Comparison of ENCODE assay signal across 8 mouse cellular contexts in genomic region chr1:55210202-55210965, GRCm38 (mm10). TPM values are rescaled to one million over a fixed set of nuclear protein-coding genes. Genes with fewer than 3 reads are reported as not detected.
DNase-seq lines count a peak whose midpoint lies in the region; ATAC-seq lines count a peak whose summit lies in the region.
"Had no signal": no experiment of that assay in that cellular context is flagged by ENCODE, and none has a peak within 500 bp of the region (broad histone marks: within the 10 kb centered on the region; RNA-seq: fewer than 3 reads in every experiment).

No protein-coding gene starts in this region.

- no peaks in the 10 kb centered on the region for H3K9me3 ChIP-seq in embryonic facial prominence, embryonic 15.5 days (replicated peaks)
- H3K9me3 ChIP-seq: midbrain, embryonic 12.5 days had no signal

- no peaks in the 10 kb centered on the region for H3K27me3 ChIP-seq in embryonic facial prominence, embryonic 15.5 days
- H3K27me3 ChIP-seq: midbrain, embryonic 12.5 days had no signal

- H3K27ac ChIP-seq in embryonic facial prominence, embryonic 15.5 days (replicated peaks): no peak overlapping the region; the same call in 1 of the 2 replicates
- H3K27ac ChIP-seq: midbrain, embryonic 12.5 days had no signal

- 28% methylated on average over 12 of the region's 12 CpGs for WGBS in embryonic facial prominence, embryonic 15.5 days

- no peak overlapping the region for H3K4me3 ChIP-seq in embryonic facial prominence, embryonic 15.5 days (replicated peaks)
- H3K4me3 ChIP-seq: midbrain, embryonic 12.5 days had no signal

- peaks cover 15% of the 10 kb centered on the region; the same call in 1 of the 2 replicates for H3K4me1 ChIP-seq in embryonic facial prominence, embryonic 15.5 days

- peak; percentile 42 for DNase-seq in 3134 (ENCODE audit: extremely low read depth, insufficient read length, low spot score)
- peak; percentile 90 for DNase-seq in A20 (ENCODE audit: low read depth, low spot score)
- no peak for DNase-seq in retina, embryonic 14.5 days (ENCODE audit: low spot score)
- no peak for DNase-seq in layer of hippocampus, postnatal 14 days (ENCODE audit: low spot score in 2 of 2)

- no peak overlapping the region for H3K9ac ChIP-seq in embryonic facial prominence, embryonic 15.5 days
- H3K9ac ChIP-seq: midbrain, embryonic 12.5 days had no signal

- H3K36me3 ChIP-seq in embryonic facial prominence, embryonic 15.5 days: 0 out of 2 replicates have a peak, but pooled peaks cover 3% of the 10 kb centered on the region
- H3K36me3 ChIP-seq: midbrain, embryonic 12.5 days had no signal

- ATAC-seq in embryonic facial prominence, embryonic 15.5 days (ENCODE audit: insufficient number of reproducible peaks, low FRiP score, low TSS enrichment, low read depth): 0 out of 2 replicates have a peak, but pooled peaks have one; percentile 43
- ATAC-seq in megakaryocyte, adult 5-6 weeks (ENCODE audit: poor library complexity, severe bottlenecking): peak; percentile 97
- no peak for ATAC-seq in erythroblast, adult 5-6 weeks (replicated peaks; ENCODE audit: low FRiP score, poor library complexity, severe bottlenecking)

- H3K4me2 ChIP-seq in embryonic facial prominence, embryonic 15.5 days (replicated peaks): no peak overlapping the region
- H3K4me2 ChIP-seq: midbrain, embryonic 12.5 days had no signal

RNA-seq across cellular contexts. Expression of gene Rftn2, which starts 16.2 kb away (rescaled TPM):
- polyA plus RNA-seq in embryonic facial prominence, embryonic 15.5 days (2015; fragmentation: Nextera tagmentation; extraction: Ambion mirVana): 23.1 and 23.3 TPM in 2 replicates
- total RNA-seq in megakaryocyte, adult 5-6 weeks (2015): 0.73 and 2.2 TPM in 2 replicates
- 1.7 and 2.5 TPM in 2 replicates for total RNA-seq in megakaryocyte, adult 5-6 weeks (2017)
- total RNA-seq in erythroblast, adult 5-6 weeks (2015; ENCODE audit: low replicate concordance): not detected in 2 replicates
- total RNA-seq in erythroblast, adult 5-6 weeks (2017; ENCODE audit: low replicate concordance): 0.17 TPM in 1 of 2 replicates, not detected in the other
- total RNA-seq in layer of hippocampus, postnatal 14 days (2021): 10 to 100 TPM; 29.6 to 31.8 TPM

RNA-seq across cellular contexts. Expression of gene Mars2, which starts 26.6 kb away (rescaled TPM):
- 2.4 and 2.5 TPM in 2 replicates for polyA plus RNA-seq in embryonic facial prominence, embryonic 15.5 days (2015; fragmentation: Nextera tagmentation; extraction: Ambion mirVana)
- total RNA-seq in megakaryocyte, adult 5-6 weeks (2015): 2.7 and 3.9 TPM in 2 replicates
- 3.7 and 4.1 TPM in 2 replicates for total RNA-seq in megakaryocyte, adult 5-6 weeks (2017)
- total RNA-seq in erythroblast, adult 5-6 weeks (2015; ENCODE audit: low replicate concordance): 2.1 and 2.3 TPM in 2 replicates
- total RNA-seq in erythroblast, adult 5-6 weeks (2017; ENCODE audit: low replicate concordance): 1.7 and 2.0 TPM in 2 replicates
- 10 to 100 TPM; 10.6 TPM for total RNA-seq in layer of hippocampus, postnatal 14 days (2021)

Comparison
In these comparisons a context has a peak if more than half of its experiments do, and no peak if none do; other contexts are left out.
1. DNase-seq: peak in 3134 (single experiment) and A20 (single experiment); none in retina, embryonic 14.5 days (single experiment) and layer of hippocampus, postnatal 14 days (0 of 2).
2. RNA of gene Rftn2, which starts 16.2 kb away (total RNA-seq): 29.6 to 31.8 TPM in layer of hippocampus, postnatal 14 days; 0.73 to 2.5 TPM in megakaryocyte, adult 5-6 weeks and 0.17 TPM in erythroblast, adult 5-6 weeks; every median in the first group is over 4 times any median in the second.